Mouse (Mus musculus) neural tube, embryonic 15.5 days (tissue): ENCODE data around the gene Itsn1. TPM values are rescaled to one million over a fixed set of nuclear protein-coding genes. Genes with fewer than 3 reads are reported as not detected.
A peak's percentile ranks its signal among the peaks of the same experiment; 100 is the strongest.

Experiments
- ATAC-seq: fragments of 200-750 bp; cut with Nextera tagmentation; 2 replicates; pipeline ENCODE4 v1.8.0; 2017; ENCODE audit warnings: mild to moderate bottlenecking, moderate TSS enrichment, moderate library complexity; ENCODE audit not compliant: low FRiP score
- H3K27ac ChIP-seq: fragments of 300-500 bp; sonication (generic); replicated peaks from 2 replicates; pipeline ENCODE4 v1.5.1; 2015; ENCODE audit warnings: mild to moderate bottlenecking, inconsistent platforms
- H3K27me3 ChIP-seq: fragments of 300-500 bp; sonication (generic); replicated peaks from 2 replicates; pipeline ENCODE4 v1.6.1; 2015; ENCODE audit warnings: inconsistent platforms
- H3K36me3 ChIP-seq: fragments of 300-500 bp; sonication (generic); 2 replicates; pipeline ENCODE4 v1.6.1; 2015; ENCODE audit warnings: inconsistent platforms
- H3K4me1 ChIP-seq: fragments of 300-500 bp; sonication (generic); 2 replicates; pipeline ENCODE4 v1.6.1; 2015; ENCODE audit warnings: inconsistent platforms
- H3K4me2 ChIP-seq: fragments of 300-500 bp; sonication (generic); 2 replicates; pipeline ENCODE4 v1.6.1; 2015; ENCODE audit warnings: inconsistent platforms, mild to moderate bottlenecking, moderate library complexity
- H3K4me3 ChIP-seq: fragments of 300-500 bp; sonication (generic); replicated peaks from 2 replicates; pipeline ENCODE4 v1.5.1; 2015; ENCODE audit warnings: mild to moderate bottlenecking, inconsistent platforms
- H3K9ac ChIP-seq: fragments of 300-500 bp; sonication (generic); replicated peaks from 2 replicates; pipeline ENCODE4 v1.6.1; 2015; ENCODE audit warnings: mild to moderate bottlenecking, inconsistent platforms
- H3K9me3 ChIP-seq: fragments of 300-500 bp; sonication (generic); replicated peaks from 2 replicates; pipeline ENCODE4 v1.6.1; 2016; ENCODE audit warnings: inconsistent platforms
- WGBS: fragments of 180-500 bp; shearing (Covaris S2); methylation state at CpG from one replicate; pipeline ENCODE4 v1.1.7; 2015; ENCODE audit warnings: mixed read lengths; 5-methylcytosine and 5-hydroxymethylcytosine counted together
- polyA plus RNA-seq: library from polyadenylated mRNA; unstranded; fragments of >200 nt; fragmentation: Nextera tagmentation; extraction: Ambion mirVana; gene quantifications from 2 replicates; pipeline ENCODE4 v1.2.1, GENCODE M21; 2015

Itsn1 gene
- polyA plus RNA-seq, 1 experiment from 2014 or later, result 48.6 TPM

DNA sequence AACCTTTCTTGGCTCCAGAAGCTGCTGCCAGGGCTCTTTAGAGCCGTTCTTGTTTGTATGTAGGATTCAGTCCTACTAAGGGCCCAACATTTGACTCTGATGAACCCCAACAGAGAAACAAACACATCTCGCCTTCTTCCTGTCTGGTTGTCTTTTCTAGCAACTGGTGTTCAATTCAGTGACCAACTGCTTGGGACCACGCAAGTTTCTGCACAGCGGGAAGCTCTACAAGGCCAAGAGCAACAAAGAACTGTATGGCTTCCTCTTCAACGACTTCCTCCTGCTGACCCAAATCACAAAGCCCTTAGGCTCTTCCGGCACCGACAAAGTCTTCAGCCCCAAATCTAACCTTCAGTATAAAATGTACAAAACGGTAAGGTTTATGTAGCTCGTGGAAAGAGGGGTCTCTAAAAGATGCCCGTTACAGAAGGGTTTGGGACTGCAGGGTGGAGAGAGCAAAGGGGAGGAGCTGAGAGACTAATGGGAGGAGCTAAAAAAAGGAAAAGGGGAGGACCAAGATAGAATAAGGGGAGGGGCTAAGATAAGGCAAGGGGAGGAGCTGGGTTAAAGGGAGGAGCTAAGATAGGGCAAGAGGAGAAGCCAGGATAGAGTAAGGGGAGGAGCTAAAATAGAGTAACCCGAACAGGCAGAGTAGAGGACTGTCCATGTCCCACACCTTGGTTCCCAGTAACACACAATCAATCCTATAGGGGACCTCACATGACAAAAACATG lies 176.2 kb downstream of the Itsn1 start:
- Histone ChIP-seq H3K9ac (no peak overlapping the region), H3K4me1 (no peaks in the 10 kb centered on the region), H3K27me3 (no peaks in the 10 kb centered on the region), H3K27ac (no peak overlapping the region), H3K36me3 (peaks cover 42% of the 10 kb centered on the region), H3K4me3 (no peak overlapping the region), H3K4me2 (no peak overlapping the region), H3K9me3 (no peaks in the 10 kb centered on the region)
- 82% methylated on average over 11 of the region's 11 CpGs for WGBS
- ATAC-seq, result no peak

- no peaks in the 10 kb centered on the region for H3K4me1 ChIP-seq
- no peak overlapping the region for H3K27ac ChIP-seq
- peaks cover 40% of the 10 kb centered on the region for H3K36me3 ChIP-seq
- H3K27me3 ChIP-seq, result no peaks in the 10 kb centered on the region
- no peak overlapping the region for H3K4me2 ChIP-seq
- H3K9me3 ChIP-seq, result no peaks in the 10 kb centered on the region
- ATAC-seq, result no peak
- H3K9ac ChIP-seq, result no peak overlapping the region
- WGBS, result 89% methylated on average over 10 of the region's 10 CpGs
- no peak overlapping the region for H3K4me3 ChIP-seq
These were observed 176.9 kb downstream of the Itsn1 start for GRCm38 (mm10) chr16:91905987-91906386.

DNA sequence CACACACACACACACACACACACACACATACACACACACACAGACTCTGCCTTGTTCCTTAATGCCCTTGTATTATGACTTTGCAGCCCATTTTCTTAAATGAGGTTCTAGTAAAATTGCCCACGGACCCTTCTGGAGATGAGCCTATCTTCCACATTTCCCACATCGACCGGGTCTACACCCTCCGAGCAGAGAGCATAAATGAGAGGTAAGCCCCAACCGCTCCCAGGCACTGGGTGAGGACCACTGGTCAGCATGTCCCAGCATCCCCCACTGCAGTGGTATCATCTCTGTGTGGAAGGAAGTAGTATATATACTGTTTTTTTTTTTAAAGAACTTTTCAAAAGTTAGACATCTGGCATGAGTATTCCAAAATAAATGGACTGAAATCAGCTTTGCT lies 177.6 kb downstream of the Itsn1 start:
- Histone ChIP-seq H3K27ac (no peak overlapping the region), H3K9ac (no peak overlapping the region), H3K9me3 (no peaks in the 10 kb centered on the region), H3K4me3 (no peak overlapping the region), H3K4me1 (no peaks in the 10 kb centered on the region), H3K27me3 (no peaks in the 10 kb centered on the region), H3K4me2 (no peak overlapping the region), H3K36me3 (peaks cover 36% of the 10 kb centered on the region)
- 92% methylated on average over 5 of the region's 5 CpGs for WGBS
- no peak for ATAC-seq

GRCm38 (mm10) chr16:91907158-91907557 lies 178.1 kb downstream of the Itsn1 start:
- 83% methylated on average over 11 of the region's 11 CpGs for WGBS
- Histone ChIP-seq H3K9me3 (no peaks in the 10 kb centered on the region), H3K36me3 (peaks cover 36% of the 10 kb centered on the region), H3K4me1 (no peaks in the 10 kb centered on the region), H3K4me3 (no peak overlapping the region), H3K9ac (no peak overlapping the region), H3K27me3 (no peaks in the 10 kb centered on the region), H3K4me2 (no peak overlapping the region), H3K27ac (no peak overlapping the region)
- no peak for ATAC-seq

DNA sequence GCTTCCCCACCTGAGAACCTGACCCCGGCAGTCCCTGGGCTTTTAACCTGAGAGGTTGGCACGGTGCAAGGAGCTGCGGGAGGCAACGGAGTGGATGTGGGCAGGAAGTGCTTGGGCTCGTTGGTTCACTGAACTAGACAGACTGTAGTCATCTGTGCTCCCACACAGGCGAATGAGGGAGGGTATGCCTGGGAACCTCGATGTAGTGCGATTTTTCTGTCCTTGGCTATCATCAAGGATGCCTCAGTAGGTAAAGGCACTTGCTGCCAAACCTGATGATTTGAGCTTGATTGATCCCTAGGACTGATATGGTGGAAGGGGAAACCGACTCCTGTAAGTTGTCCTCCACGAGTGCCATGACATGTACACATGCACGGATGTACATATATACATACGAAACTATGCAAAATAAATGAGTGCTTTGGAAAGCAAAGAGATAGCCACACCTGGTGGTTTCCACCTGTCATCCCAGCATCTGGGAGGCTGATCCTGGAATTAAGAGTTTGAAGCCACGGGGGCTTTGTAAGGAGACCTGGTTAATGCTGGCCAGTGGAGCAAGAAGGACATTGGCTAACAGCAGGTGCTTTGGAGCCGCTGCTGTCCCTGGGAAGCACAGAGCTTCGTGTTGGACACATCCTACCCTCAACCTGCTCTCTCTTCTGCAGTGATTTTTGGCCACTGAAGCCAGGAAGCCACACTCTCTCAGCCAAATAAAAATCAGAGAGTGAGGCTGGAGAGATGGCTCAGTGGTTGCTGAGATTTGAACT lies 180.7 kb downstream of the Itsn1 start:
- H3K27me3 ChIP-seq, result no peaks in the 10 kb centered on the region
- peaks cover 41% of the 10 kb centered on the region for H3K36me3 ChIP-seq
- no peak overlapping the region for H3K4me2 ChIP-seq
- H3K4me3 ChIP-seq, result no peak overlapping the region
- H3K27ac ChIP-seq, result no peak overlapping the region
- H3K9me3 ChIP-seq, result no peaks in the 10 kb centered on the region
- no peak for ATAC-seq
- H3K4me1 ChIP-seq, result no peaks in the 10 kb centered on the region
- H3K9ac ChIP-seq, result no peak overlapping the region
- WGBS, result 91% methylated on average over 15 of the region's 15 CpGs

DNA sequence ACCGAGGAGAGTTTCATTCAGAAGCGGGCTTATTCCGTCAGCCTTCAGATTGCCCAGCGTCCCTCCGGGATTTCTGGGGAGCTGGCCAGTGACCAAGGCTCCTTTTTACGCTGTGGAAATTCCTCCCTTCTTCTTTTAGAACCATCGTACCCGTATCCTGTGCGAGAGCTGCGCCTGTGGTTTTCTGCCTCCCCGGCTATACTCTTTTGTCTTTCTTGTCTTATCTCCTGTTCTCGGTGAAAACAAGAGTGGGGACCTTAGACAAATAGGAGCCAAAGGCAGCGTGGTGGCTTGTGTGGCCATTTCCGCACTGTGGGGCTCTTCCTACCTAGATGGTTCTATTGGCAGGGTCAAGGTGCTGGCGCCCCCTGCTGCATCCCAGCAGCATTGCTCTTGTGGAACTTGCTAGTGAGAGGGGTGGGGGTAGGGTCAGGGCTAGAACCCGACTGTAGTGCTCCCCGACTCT lies 188.6 kb downstream of the Itsn1 start:
- Histone ChIP-seq H3K27ac (peak overlapping the region; percentile 49), H3K4me3 (peak overlapping the region; percentile 24), H3K36me3 (peaks cover 19% of the 10 kb centered on the region), H3K27me3 (no peaks in the 10 kb centered on the region), H3K4me2 (peak overlapping the region; percentile 47), H3K4me1 (peaks cover 13% of the 10 kb centered on the region), H3K9me3 (no peaks in the 10 kb centered on the region), H3K9ac (no peak overlapping the region)
- WGBS, result 28% methylated on average over 17 of the region's 17 CpGs
- peak; percentile 62 for ATAC-seq

DNA sequence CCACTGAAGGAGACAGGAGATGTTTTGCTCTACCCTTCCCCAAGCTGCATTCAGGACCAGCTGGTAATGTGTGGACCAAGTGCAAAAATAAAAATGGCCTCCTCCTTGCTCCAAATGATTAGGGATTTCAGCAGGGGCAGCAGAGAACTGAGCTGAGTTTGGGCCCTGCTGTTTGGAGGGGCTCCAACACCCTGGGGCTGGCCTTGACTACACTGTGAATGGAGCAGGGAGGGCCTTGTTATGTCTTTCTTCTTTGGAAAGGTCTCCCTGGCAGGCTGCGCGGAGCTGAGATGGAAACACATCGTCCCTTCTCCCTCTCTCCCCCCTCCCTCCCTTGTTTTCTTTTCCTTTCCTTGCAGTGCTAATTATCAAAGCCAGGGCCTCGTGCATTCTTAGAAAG lies 189.4 kb downstream of the Itsn1 start:
- WGBS, result 58% methylated on average over 4 of the region's 4 CpGs
- ATAC-seq, result no peak
- Histone ChIP-seq H3K4me2 (no peak overlapping the region), H3K9me3 (no peaks in the 10 kb centered on the region), H3K4me3 (no peak overlapping the region), H3K9ac (no peak overlapping the region), H3K4me1 (peaks cover 13% of the 10 kb centered on the region), H3K27ac (peak overlapping the region; percentile 49), H3K27me3 (no peaks in the 10 kb centered on the region), H3K36me3 (peaks cover 17% of the 10 kb centered on the region)

DNA sequence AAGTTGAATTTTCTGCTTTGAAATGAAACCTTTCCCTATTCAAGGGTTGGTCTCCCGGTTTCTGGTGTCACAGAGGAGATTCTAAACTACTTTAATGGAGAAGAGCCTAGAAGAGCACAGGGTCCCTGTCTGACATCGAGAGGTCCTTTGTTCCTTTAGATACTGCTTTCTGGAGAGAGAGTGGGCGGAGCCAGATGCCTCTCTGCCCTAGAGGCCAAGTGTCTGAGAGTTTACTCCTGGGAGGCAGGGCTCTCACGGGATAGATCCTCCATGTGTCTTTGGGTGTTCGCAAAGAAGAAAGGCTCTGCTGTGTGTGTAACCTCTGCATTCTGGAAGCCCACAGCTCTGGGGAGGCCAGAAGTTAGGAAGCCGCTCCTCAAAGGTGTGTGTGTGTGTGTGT lies 190.0 kb downstream of the Itsn1 start:
- Histone ChIP-seq H3K9me3 (no peaks in the 10 kb centered on the region), H3K4me3 (no peak overlapping the region), H3K27me3 (no peaks in the 10 kb centered on the region), H3K36me3 (peaks cover 19% of the 10 kb centered on the region), H3K4me1 (peaks cover 13% of the 10 kb centered on the region), H3K27ac (no peak overlapping the region; the same call in 1 of the 2 replicates), H3K9ac (no peak overlapping the region), H3K4me2 (no peak overlapping the region)
- 62% methylated on average over 6 of the region's 6 CpGs for WGBS
- no peak for ATAC-seq

- no peak overlapping the region for H3K4me3 ChIP-seq
- H3K9ac ChIP-seq, result no peak overlapping the region
- peaks cover 35% of the 10 kb centered on the region for H3K36me3 ChIP-seq
- no peak overlapping the region for H3K4me2 ChIP-seq
- no peaks in the 10 kb centered on the region for H3K9me3 ChIP-seq
- no peak for ATAC-seq
- H3K4me1 ChIP-seq, result peaks cover 13% of the 10 kb centered on the region
- H3K27ac ChIP-seq, result no peak overlapping the region
- H3K27me3 ChIP-seq, result no peaks in the 10 kb centered on the region
- 94% methylated on average over 11 of the region's 11 CpGs for WGBS
These were observed 192.3 kb downstream of the Itsn1 start for GRCm38 (mm10) chr16:91921340-91921739.

GRCm38 (mm10) chr16:91922939-91923338 lies 193.9 kb downstream of the Itsn1 start:
- H3K4me3 ChIP-seq, result no peak overlapping the region
- ATAC-seq, result no peak
- H3K27ac ChIP-seq, result no peak overlapping the region
- peaks cover 3% of the 10 kb centered on the region for H3K4me1 ChIP-seq
- H3K27me3 ChIP-seq, result no peaks in the 10 kb centered on the region
- 85% methylated on average over 8 of the region's 8 CpGs for WGBS
- no peak overlapping the region for H3K9ac ChIP-seq
- H3K9me3 ChIP-seq, result no peaks in the 10 kb centered on the region
- no peak overlapping the region for H3K4me2 ChIP-seq
- peaks cover 51% of the 10 kb centered on the region for H3K36me3 ChIP-seq

- Histone ChIP-seq H3K27me3 (no peaks in the 10 kb centered on the region), H3K4me1 (peaks cover under 1% of the 10 kb centered on the region), H3K27ac (no peak overlapping the region), H3K36me3 (peaks cover 65% of the 10 kb centered on the region), H3K4me3 (no peak overlapping the region), H3K4me2 (no peak overlapping the region), H3K9ac (no peak overlapping the region), H3K9me3 (no peaks in the 10 kb centered on the region)
- ATAC-seq, result no peak
- 88% methylated on average over 8 of the region's 8 CpGs for WGBS
These were observed 195.3 kb downstream of the Itsn1 start for GRCm38 (mm10) chr16:91924426-91924825.
